In the genomic region with DNA sequence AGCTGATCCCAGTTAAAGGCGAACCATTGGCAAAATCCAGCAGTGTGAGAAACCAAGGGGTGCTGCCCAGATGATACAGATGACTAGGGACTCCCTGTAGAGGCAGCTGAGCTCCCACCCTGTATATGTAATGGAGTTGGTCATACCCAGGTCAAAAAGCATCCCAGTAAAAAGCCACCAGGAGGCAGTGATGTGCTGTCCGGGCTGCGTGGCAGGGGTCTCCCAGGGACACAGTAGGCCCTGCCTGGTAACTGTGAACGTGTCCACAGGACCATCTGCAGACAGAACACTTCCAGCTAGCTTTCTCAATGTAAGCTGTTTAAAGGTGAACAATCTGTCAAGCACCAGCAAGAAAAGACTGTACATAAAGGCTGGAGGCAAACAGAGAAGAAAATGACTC, we compare ENCODE assay signal across 17 mouse cellular contexts.
DNase-seq lines count a peak whose midpoint lies in the region; ATAC-seq and TF ChIP-seq lines count a peak whose summit lies in the region.
"Had no signal": no experiment of that assay in that cellular context is flagged by ENCODE, and none has a peak within 500 bp of the region (broad histone marks: within the 10 kb centered on the region; RNA-seq: fewer than 3 reads in every experiment).

No protein-coding gene starts in this region.

- TF ChIP-seq CTCF in intestine, postnatal 0 days (IDR thresholded peaks at IDR 0.05; ENCODE audit: low read depth) = peak; percentile 60
- peak; percentile 36 for TF ChIP-seq CTCF in E14TG2a.4 (conservative IDR thresholded peaks at IDR 0.05; ENCODE audit: low read length)
- TF ChIP-seq CTCF in MEL (IDR thresholded peaks at IDR 0.05 in 2 of 3, conservative IDR thresholded peaks at IDR 0.05 in 1 of 3; ENCODE audit: control insufficient read depth in 1 of 3, insufficient read depth in 1 of 3, low read depth in 2 of 3, low read length in 3 of 3, poor library complexity in 1 of 3, severe bottlenecking in 1 of 3) = peak in 2 of 3 experiments; percentile 35 to 43; a peak in 4 of 6 replicates
- peak; percentile 64 for TF ChIP-seq CTCF in hindbrain, postnatal 0 days (IDR thresholded peaks at IDR 0.05; ENCODE audit: low read depth)
- no peak for TF ChIP-seq CTCF in kidney, adult 2 months (conservative IDR thresholded peaks at IDR 0.05; ENCODE audit: insufficient read depth, insufficient read length, low read depth, low read length)

- peaks cover 5% of the 10 kb centered on the region; the same call in 1 of the 2 replicates for H3K36me3 ChIP-seq in intestine, postnatal 0 days (ENCODE audit: control insufficient read depth, insufficient read depth)
- H3K36me3 ChIP-seq in intestine, embryonic 15.5 days = no peaks in the 10 kb centered on the region
- H3K36me3 ChIP-seq in E14TG2a.4 (ENCODE audit: insufficient read depth, low read length) (peaks cover 9% of the 10 kb centered on the region; the same call in 1 of the 2 replicates), MEL (ENCODE audit: control insufficient read depth in 1 of 2, insufficient read depth in 2 of 2, low read length in 2 of 2) (no peaks in the 10 kb centered on the region)
- no peaks in the 10 kb centered on the region for H3K36me3 ChIP-seq in hindbrain, postnatal 0 days (ENCODE audit: insufficient read depth, low read length)
- no peaks in the 10 kb centered on the region for H3K36me3 ChIP-seq in kidney, adult 2 months (ENCODE audit: control insufficient read depth, insufficient read depth, low read length)
- H3K36me3 ChIP-seq: neural tube, embryonic 13.5 days had no signal

- 77% methylated on average over 4 of the region's 4 CpGs for WGBS in intestine, postnatal 0 days
- 54% methylated on average over 4 of the region's 4 CpGs for WGBS in intestine, embryonic 15.5 days
- WGBS in hindbrain, postnatal 0 days = 40% methylated on average over 4 of the region's 4 CpGs
- WGBS in kidney, adult 2 months = 84% methylated on average over 4 of the region's 4 CpGs

- no peak for DNase-seq in MEL (ENCODE audit: low read depth, low spot score)
- DNase-seq in hindbrain, postnatal 0 days (ENCODE audit: low spot score) = no peak
- no peak for DNase-seq in kidney, adult 2 months
- no peak for DNase-seq in kidney, adult 18-20 months
- DNase-seq: adrenal gland, adult 8-10 months; cerebellum, adult 11-12 months; gastrocnemius, postnatal 25 days; heart, postnatal 14 days; kidney, postnatal 25 days; lung, postnatal 14 days had no signal

- H3K9ac ChIP-seq in intestine, postnatal 0 days (ENCODE audit: low read depth, low read length) = no peak overlapping the region
- no peak overlapping the region for H3K9ac ChIP-seq in intestine, embryonic 15.5 days
- no peak overlapping the region for H3K9ac ChIP-seq in MEL (ENCODE audit: control insufficient read depth, low read depth, low read length, poor library complexity, severe bottlenecking)
- no peak overlapping the region for H3K9ac ChIP-seq in hindbrain, postnatal 0 days (replicated peaks; ENCODE audit: low read length)
- H3K9ac ChIP-seq: neural tube, embryonic 13.5 days had no signal

- no peak overlapping the region for H3K4me3 ChIP-seq in intestine, postnatal 0 days (ENCODE audit: low read depth, low read length)
- H3K4me3 ChIP-seq in intestine, embryonic 15.5 days (replicated peaks) = no peak overlapping the region
- H3K4me3 ChIP-seq in E14TG2a.4 (replicated peaks; ENCODE audit: low read length) = no peak overlapping the region
- H3K4me3 ChIP-seq in MEL (ENCODE audit: control insufficient read depth in 1 of 2, insufficient read depth in 1 of 2, low read depth in 2 of 2, low read length in 2 of 2) = no peak overlapping the region
- no peak overlapping the region for H3K4me3 ChIP-seq in hindbrain, postnatal 0 days (ENCODE audit: low read length)
- no peak overlapping the region for H3K4me3 ChIP-seq in kidney, adult 2 months (ENCODE audit: insufficient read depth, low read depth, low read length)
- H3K4me3 ChIP-seq: erythroblast, embryonic 14.5 days; neural tube, embryonic 13.5 days had no signal

- no peaks in the 10 kb centered on the region for H3K9me3 ChIP-seq in intestine, postnatal 0 days (ENCODE audit: control insufficient read depth)
- no peaks in the 10 kb centered on the region for H3K9me3 ChIP-seq in intestine, embryonic 15.5 days
- H3K9me3 ChIP-seq in E14TG2a.4 (ENCODE audit: low read length) (no peaks in the 10 kb centered on the region), MEL (replicated peaks; ENCODE audit: insufficient read depth, low read length) (no peaks in the 10 kb centered on the region)
- no peaks in the 10 kb centered on the region for H3K9me3 ChIP-seq in hindbrain, postnatal 0 days (ENCODE audit: low read length)
- H3K9me3 ChIP-seq: G1E; neural tube, embryonic 13.5 days had no signal

- ATAC-seq in intestine, postnatal 0 days = no peak
- no peak for ATAC-seq in intestine, embryonic 15.5 days
- no peak for ATAC-seq in hindbrain, postnatal 0 days
- no peak for ATAC-seq in megakaryocyte progenitor cell, adult 5-6 weeks (replicated peaks; ENCODE audit: poor library complexity)

- H3K27ac ChIP-seq in intestine, postnatal 0 days (ENCODE audit: low read depth, low read length) = no peak overlapping the region
- no peak overlapping the region for H3K27ac ChIP-seq in intestine, embryonic 15.5 days
- no peak overlapping the region for H3K27ac ChIP-seq in MEL (ENCODE audit: control insufficient read depth, low read depth, low read length)
- no peak overlapping the region for H3K27ac ChIP-seq in hindbrain, postnatal 0 days
- no peak overlapping the region for H3K27ac ChIP-seq in kidney, adult 2 months (ENCODE audit: insufficient read depth, low read depth, low read length)

- no peaks in the 10 kb centered on the region for H3K27me3 ChIP-seq in intestine, postnatal 0 days (replicated peaks; ENCODE audit: control insufficient read depth, insufficient read depth, low read length)
- no peaks in the 10 kb centered on the region for H3K27me3 ChIP-seq in intestine, embryonic 15.5 days (replicated peaks)
- no peaks in the 10 kb centered on the region for H3K27me3 ChIP-seq in E14TG2a.4 (ENCODE audit: insufficient read depth, low read length)
- no peaks in the 10 kb centered on the region for H3K27me3 ChIP-seq in MEL (ENCODE audit: control insufficient read depth in 1 of 2, insufficient read depth in 2 of 2, low read length in 2 of 2)
- no peaks in the 10 kb centered on the region for H3K27me3 ChIP-seq in hindbrain, postnatal 0 days (ENCODE audit: insufficient read depth, low read length)
- H3K27me3 ChIP-seq in kidney, adult 2 months (replicated peaks; ENCODE audit: control insufficient read depth, insufficient read depth, low read length) = no peaks in the 10 kb centered on the region
- H3K27me3 ChIP-seq: neural tube, embryonic 13.5 days had no signal

- peak; percentile 42 for TF ChIP-seq RAD21 in MEL (IDR thresholded peaks at IDR 0.05; ENCODE audit: low read depth, low read length)

- no peak overlapping the region for H3K4me2 ChIP-seq in intestine, postnatal 0 days (replicated peaks; ENCODE audit: low read depth)
- no peak overlapping the region for H3K4me2 ChIP-seq in intestine, embryonic 15.5 days (replicated peaks)
- no peak overlapping the region for H3K4me2 ChIP-seq in hindbrain, postnatal 0 days (ENCODE audit: low read depth, low read length)
- H3K4me2 ChIP-seq: neural tube, embryonic 13.5 days had no signal

- no peak for TF ChIP-seq EP300 in MEL (IDR thresholded peaks at IDR 0.05; ENCODE audit: low read depth in 1 of 2, low read length in 2 of 2)

- H3K79me2 ChIP-seq in MEL (ENCODE audit: control insufficient read depth, insufficient read depth, low read length, poor library complexity) = no peaks in the 10 kb centered on the region

- no peaks in the 10 kb centered on the region for H3K4me1 ChIP-seq in intestine, postnatal 0 days (replicated peaks; ENCODE audit: control insufficient read depth, insufficient read depth, low read length)
- H3K4me1 ChIP-seq in intestine, embryonic 15.5 days (replicated peaks) = peaks cover 22% of the 10 kb centered on the region
- H3K4me1 ChIP-seq in E14TG2a.4 (replicated peaks; ENCODE audit: low read depth, low read length) (no peaks in the 10 kb centered on the region), MEL (ENCODE audit: control insufficient read depth in 1 of 2, insufficient read depth in 2 of 2, low read length in 2 of 2) (no peaks in the 10 kb centered on the region)
- H3K4me1 ChIP-seq in hindbrain, postnatal 0 days (ENCODE audit: insufficient read depth, low read length) = peaks cover 10% of the 10 kb centered on the region
- H3K4me1 ChIP-seq in kidney, adult 2 months (ENCODE audit: control insufficient read depth, insufficient read depth, low read length) = no peaks in the 10 kb centered on the region

- no peak for TF ChIP-seq POLR2A in MEL (IDR thresholded peaks at IDR 0.05; ENCODE audit: control insufficient read depth in 1 of 2, insufficient read depth in 1 of 2, low read depth in 1 of 2, low read length in 2 of 2, poor library complexity in 1 of 2)
- no peak for TF ChIP-seq POLR2A in kidney, adult 2 months (IDR thresholded peaks at IDR 0.05; ENCODE audit: low read depth, low read length)

TF ChIP-seq in MEL, 35 proteins besides CTCF, POLR2A, EP300 and RAD21:
- TF ChIP-seq SMC3 (IDR thresholded peaks at IDR 0.05; ENCODE audit: low read depth, low read length) (peak; percentile 60), MAFK (IDR thresholded peaks at IDR 0.05; ENCODE audit: borderline replicate concordance, low read depth, low read length) (no peak), NELFE (IDR thresholded peaks at IDR 0.05; ENCODE audit: low read depth, low read length) (no peak), POLR2AphosphoS2 (IDR thresholded peaks at IDR 0.05; ENCODE audit: low read length) (no peak), JUND (IDR thresholded peaks at IDR 0.05; ENCODE audit: low read depth, low read length) (no peak)
TF ChIP-seq in MEL: peak in this region for 1.
